Comparison of ENCODE assay signal across 8 mouse cellular contexts in genomic region chr9:117251521-117252368, GRCm38 (mm10).
DNase-seq lines count a peak whose midpoint lies in the region; ATAC-seq lines count a peak whose summit lies in the region.

No protein-coding gene starts in this region.

- DNase-seq in frontal cortex, adult 2 months (ENCODE audit: extremely low spot score in 1 of 2, low spot score in 1 of 2) = no peak
- DNase-seq in MN1 (ENCODE audit: low spot score) = peak; percentile 63
- no peak for DNase-seq in spleen, postnatal 14 days (ENCODE audit: low spot score in 2 of 2)

- under 1% methylated on average over 29 of the region's 29 CpGs for WGBS in embryonic facial prominence, embryonic 12.5 days
- under 1% methylated on average over 29 of the region's 29 CpGs for WGBS in limb, embryonic 12.5 days
- under 1% methylated on average over 29 of the region's 29 CpGs for WGBS in midbrain, embryonic 16.5 days

- H3K4me3 ChIP-seq in embryonic facial prominence, embryonic 12.5 days = peak overlapping the region; percentile 60
- H3K4me3 ChIP-seq in limb, embryonic 12.5 days (replicated peaks) = peak overlapping the region; percentile 54
- H3K4me3 ChIP-seq in midbrain, embryonic 16.5 days (ENCODE audit: low read depth, low read length) = peak overlapping the region; percentile 51

- H3K27me3 ChIP-seq in embryonic facial prominence, embryonic 12.5 days = no peaks in the 10 kb centered on the region
- H3K27me3 ChIP-seq in limb, embryonic 12.5 days = no peaks in the 10 kb centered on the region
- H3K27me3 ChIP-seq in midbrain, embryonic 16.5 days (ENCODE audit: control insufficient read depth, insufficient read depth, low read depth, low read length) = no peaks in the 10 kb centered on the region

- H3K9ac ChIP-seq in embryonic facial prominence, embryonic 12.5 days = peak overlapping the region; percentile 74
- H3K9ac ChIP-seq in limb, embryonic 12.5 days (replicated peaks) = peak overlapping the region; percentile 80
- peak overlapping the region; percentile 70 for H3K9ac ChIP-seq in midbrain, embryonic 16.5 days (ENCODE audit: low read depth, low read length)

- peak; percentile 50; the same call in 1 of the 2 replicates for ATAC-seq in frontal cortex, adult (ENCODE audit: low TSS enrichment)
- ATAC-seq in embryonic facial prominence, embryonic 12.5 days (ENCODE audit: insufficient number of reproducible peaks, insufficient read depth, low FRiP score, low TSS enrichment) = no peak
- peak; percentile 29 to 39; a peak in 1 of 4 replicates for ATAC-seq in hematopoietic stem cell, adult 5-6 weeks (replicated peaks in 1 of 2; ENCODE audit: insufficient read depth in 1 of 2, low FRiP score in 2 of 2, low TSS enrichment in 1 of 2, low read depth in 1 of 2, poor library complexity in 2 of 2, severe bottlenecking in 2 of 2)
- ATAC-seq in limb, embryonic 12.5 days (ENCODE audit: insufficient number of reproducible peaks, insufficient read depth, low FRiP score, low TSS enrichment, low read depth) = 0 out of 2 replicates have a peak, but pooled peaks have one; percentile 57
- peak; percentile 69 for ATAC-seq in midbrain, embryonic 16.5 days

- H3K4me2 ChIP-seq in embryonic facial prominence, embryonic 12.5 days (replicated peaks) = peak overlapping the region; percentile 73
- peak overlapping the region; percentile 62 for H3K4me2 ChIP-seq in limb, embryonic 12.5 days
- H3K4me2 ChIP-seq in midbrain, embryonic 16.5 days (ENCODE audit: low read length) = peak overlapping the region; percentile 64

- H3K9me3 ChIP-seq in embryonic facial prominence, embryonic 12.5 days = no peaks in the 10 kb centered on the region
- H3K9me3 ChIP-seq in limb, embryonic 12.5 days = no peaks in the 10 kb centered on the region
- no peaks in the 10 kb centered on the region for H3K9me3 ChIP-seq in midbrain, embryonic 16.5 days (replicated peaks; ENCODE audit: control insufficient read depth, low read length, poor library complexity, severe bottlenecking)

- H3K27ac ChIP-seq in embryonic facial prominence, embryonic 12.5 days = peak overlapping the region; percentile 90
- H3K27ac ChIP-seq in limb, embryonic 12.5 days = peak overlapping the region; percentile 86
- H3K27ac ChIP-seq in midbrain, embryonic 16.5 days (ENCODE audit: low read length) = peak overlapping the region; percentile 73

- peaks cover 39% of the 10 kb centered on the region for H3K4me1 ChIP-seq in embryonic facial prominence, embryonic 12.5 days
- peaks cover 44% of the 10 kb centered on the region for H3K4me1 ChIP-seq in limb, embryonic 12.5 days (replicated peaks)
- peaks cover 8% of the 10 kb centered on the region; the same call in 1 of the 2 replicates for H3K4me1 ChIP-seq in midbrain, embryonic 16.5 days (ENCODE audit: control insufficient read depth, insufficient read depth, low read length)

- H3K36me3 ChIP-seq in embryonic facial prominence, embryonic 12.5 days = no peaks in the 10 kb centered on the region
- H3K36me3 ChIP-seq in limb, embryonic 12.5 days = no peaks in the 10 kb centered on the region
- no peaks in the 10 kb centered on the region for H3K36me3 ChIP-seq in midbrain, embryonic 16.5 days (ENCODE audit: control insufficient read depth, insufficient read depth, low read length)
